Mouse (Mus musculus) olfactory bulb, adult 2 months (tissue): ENCODE data around the gene Fto.

Experiments used
- CTCF ChIP-seq: fragments of 200-500 bp; IDR thresholded peaks from 2 replicates; pipeline ENCODE4 v1.5.1; 2012; ENCODE audit warnings: low read depth, mild to moderate bottlenecking, low read length, moderate library complexity; ENCODE audit not compliant: insufficient read depth
- POLR2A ChIP-seq: fragments of 200-500 bp; IDR thresholded peaks from 2 replicates; pipeline ENCODE4 v1.6.1; 2012; ENCODE audit warnings: mild to moderate bottlenecking, low read depth, low read length, moderate library complexity; ENCODE audit not compliant: insufficient read depth

GRCm38 (mm10) chr8:91467463-91467862, 154.1 kb downstream of the Fto start:
- TF ChIP-seq CTCF (no peak), POLR2A (no peak)
